Mouse (Mus musculus) testis, adult 2 months (tissue): ENCODE measurements at regions not wholly inside any gene's neighbourhood (a gene's known extent, or its start where the extent isn't known, plus 50 kb on each side); places are given as distances from the start of the nearest gene placed in this dataset.

Experiments
- CTCF ChIP-seq: fragments of 200-500 bp; IDR thresholded peaks from 2 replicates; pipeline ENCODE4 v1.5.1; 2012; ENCODE audit warnings: low read depth, mild to moderate bottlenecking, inconsistent platforms, low read length, moderate library complexity; ENCODE audit not compliant: control insufficient read depth, insufficient read depth, insufficient replicate concordance
- POLR2A ChIP-seq: fragments of 200-500 bp; IDR thresholded peaks from 2 replicates; pipeline ENCODE4 v1.6.1; 2012; ENCODE audit warnings: low read depth, mild to moderate bottlenecking, inconsistent platforms, low read length, moderate library complexity; ENCODE audit not compliant: control insufficient read depth

GRCm38 (mm10) chr2:124747119-124747518 lies 320.8 kb upstream of the Slc24a5 start:
- no peak for TF ChIP-seq CTCF
- no peak for TF ChIP-seq POLR2A
